Mouse (Mus musculus): Measurements from ENCODE around the gene Wfdc15a. TPM values are rescaled to one million over a fixed set of nuclear protein-coding genes. Genes with fewer than 3 reads are reported as not detected.

Wfdc15a gene
- polyA plus RNA-seq, 1 experiment from 2014 or later = not detected

DNA sequence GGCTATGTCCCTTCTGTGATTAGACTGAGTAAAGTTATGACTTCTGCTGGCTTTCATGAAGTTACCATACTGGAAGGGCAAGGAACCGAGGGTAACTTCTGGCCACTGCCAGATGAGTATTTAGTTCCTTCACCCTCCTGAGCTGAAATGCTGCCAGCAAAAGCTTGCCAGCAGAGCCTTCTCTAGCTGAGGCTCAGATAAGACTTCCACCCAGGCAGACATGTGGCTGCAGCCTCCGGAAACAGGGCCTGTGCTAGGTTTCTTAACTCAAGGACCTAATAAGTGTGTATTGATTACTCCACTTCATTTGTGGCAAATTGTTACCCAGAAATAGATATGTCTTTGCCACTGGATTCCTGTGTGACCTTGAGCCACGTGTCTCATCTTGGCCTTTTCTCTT is 26.5 kb downstream of the Wfdc15a start:
- no peak for DNase-seq (ENCODE audit: low spot score)
- Histone ChIP-seq H3K36me3 (replicated peaks; ENCODE audit: control insufficient read depth, insufficient read depth, low read depth, low read length) (no peaks in the 10 kb centered on the region), H3K4me1 (ENCODE audit: control insufficient read depth, insufficient read depth, low read length) (peaks cover 6% of the 10 kb centered on the region), H3K9ac (replicated peaks; ENCODE audit: low read length) (no peak overlapping the region), H3K4me3 (ENCODE audit: low read depth, low read length) (no peak overlapping the region), H3K27ac (replicated peaks; ENCODE audit: low read depth, low read length) (no peak overlapping the region), H3K27me3 (ENCODE audit: control insufficient read depth, insufficient read depth, low read length) (peaks cover 35% of the 10 kb centered on the region), H3K9me3 (replicated peaks; ENCODE audit: control insufficient read depth, low read length) (no peaks in the 10 kb centered on the region), H3K4me2 (ENCODE audit: low read depth, low read length) (no peak overlapping the region)
- no peak for ATAC-seq (replicated peaks; ENCODE audit: insufficient number of reproducible peaks, low FRiP score, low TSS enrichment, low read depth)
- WGBS = 75% methylated on average over 3 of the region's 3 CpGs

DNA sequence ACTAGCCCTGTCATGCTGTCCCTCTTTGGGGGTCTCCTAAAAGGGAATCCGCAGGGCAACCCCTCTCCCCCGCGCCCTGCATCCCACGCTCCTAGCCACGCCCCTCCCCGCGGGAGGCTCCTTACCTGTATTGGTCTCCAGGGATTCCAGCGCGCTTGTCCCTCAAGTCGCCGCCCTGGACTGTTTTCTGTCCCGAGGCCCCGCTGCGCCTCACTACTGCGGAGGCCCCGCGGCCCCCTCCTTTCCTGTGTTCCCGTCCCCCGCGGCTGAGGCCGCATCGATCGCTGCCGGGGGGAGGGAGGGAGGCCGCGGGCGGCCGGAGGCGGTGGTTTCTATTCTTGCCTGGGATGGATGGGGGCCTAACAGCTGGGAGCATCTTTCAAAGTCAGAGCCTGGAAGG is 29.0 kb downstream of the Wfdc15a start, which contains the start of gene Kcns1:
TSS of gene Kcns1 (minus strand) at position 212 of the 400 bp plus-strand sequence.
- Histone ChIP-seq H3K9ac (replicated peaks; ENCODE audit: low read length) (peak within 1 kb of the TSS; percentile 27; the same call in 1 of the 2 replicates), H3K4me1 (ENCODE audit: control insufficient read depth, insufficient read depth, low read length) (peaks cover 6% of the 10 kb centered on the region), H3K4me3 (ENCODE audit: low read depth, low read length) (peak within 1 kb of the TSS; percentile 33), H3K27me3 (ENCODE audit: control insufficient read depth, insufficient read depth, low read length) (peaks cover 51% of the 10 kb centered on the region), H3K9me3 (replicated peaks; ENCODE audit: control insufficient read depth, low read length) (no peaks in the 10 kb centered on the region), H3K36me3 (replicated peaks; ENCODE audit: control insufficient read depth, insufficient read depth, low read depth, low read length) (no peaks in the 10 kb centered on the region), H3K27ac (replicated peaks; ENCODE audit: low read depth, low read length) (no peak within 1 kb of the TSS), H3K4me2 (ENCODE audit: low read depth, low read length) (peak within 1 kb of the TSS; percentile 62)
- DNase-seq (ENCODE audit: low spot score) (no peak), ATAC-seq (replicated peaks; ENCODE audit: insufficient number of reproducible peaks, low FRiP score, low TSS enrichment, low read depth) (no peak)
- WGBS = 2% methylated on average over 23 of the region's 29 CpGs

DNA sequence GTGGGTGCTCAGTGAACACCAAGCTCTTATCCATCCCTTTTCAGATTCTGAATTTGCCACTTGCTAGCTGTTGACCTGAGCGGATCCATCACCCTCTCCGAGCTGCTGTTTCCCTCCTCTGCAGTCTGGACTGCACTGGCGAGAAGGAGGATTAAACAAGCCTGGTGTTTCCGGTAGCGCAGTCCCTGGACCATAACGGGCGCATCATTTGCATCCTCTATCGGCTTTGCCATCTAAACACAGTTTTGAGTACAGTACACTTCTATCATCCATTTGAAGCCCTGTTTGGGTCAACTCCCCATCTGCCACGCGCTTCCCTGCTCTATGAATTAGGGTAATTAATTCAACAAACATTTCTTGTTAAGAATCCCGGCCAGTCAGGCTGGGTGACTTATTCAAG is 29.6 kb downstream of the Wfdc15a start:
- Histone ChIP-seq H3K27me3 (ENCODE audit: control insufficient read depth, insufficient read depth, low read length) (peaks cover 51% of the 10 kb centered on the region), H3K36me3 (replicated peaks; ENCODE audit: control insufficient read depth, insufficient read depth, low read depth, low read length) (no peaks in the 10 kb centered on the region), H3K4me1 (ENCODE audit: control insufficient read depth, insufficient read depth, low read length) (peaks cover 6% of the 10 kb centered on the region), H3K27ac (replicated peaks; ENCODE audit: low read depth, low read length) (no peak overlapping the region), H3K9me3 (replicated peaks; ENCODE audit: control insufficient read depth, low read length) (no peaks in the 10 kb centered on the region), H3K4me2 (ENCODE audit: low read depth, low read length) (no peak overlapping the region), H3K4me3 (ENCODE audit: low read depth, low read length) (no peak overlapping the region), H3K9ac (replicated peaks; ENCODE audit: low read length) (no peak overlapping the region)
- no peak for ATAC-seq (replicated peaks; ENCODE audit: insufficient number of reproducible peaks, low FRiP score, low TSS enrichment, low read depth)
- WGBS = 4% methylated on average over 11 of the region's 11 CpGs
- no peak for DNase-seq (ENCODE audit: low spot score)

DNA sequence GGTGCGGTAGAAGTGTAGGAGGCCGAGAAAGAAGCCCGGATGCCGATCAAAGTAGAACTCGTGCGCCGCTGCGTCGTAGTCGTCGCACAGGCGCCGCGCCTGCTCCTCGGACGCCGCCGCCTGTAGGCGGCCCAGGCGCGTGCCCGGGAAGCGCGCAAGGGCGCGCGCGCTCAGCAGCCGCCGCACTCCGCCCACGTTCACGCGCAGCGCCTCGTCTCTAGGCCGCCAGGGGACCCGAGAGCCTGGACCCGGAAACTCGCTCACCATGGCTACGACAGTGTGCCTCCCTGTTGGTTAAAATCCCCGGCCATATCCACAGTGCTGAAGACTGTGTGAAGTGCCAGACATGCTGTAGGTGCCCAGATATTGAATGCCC is 31.4 kb downstream of the Wfdc15a start:
- H3K9me3 ChIP-seq (replicated peaks; ENCODE audit: control insufficient read depth, low read length) = no peaks in the 10 kb centered on the region
- peaks cover 51% of the 10 kb centered on the region for H3K27me3 ChIP-seq (ENCODE audit: control insufficient read depth, insufficient read depth, low read length)
- H3K4me2 ChIP-seq (ENCODE audit: low read depth, low read length) = peak overlapping the region; percentile 71
- DNase-seq (ENCODE audit: low spot score) = peak; percentile 41
- H3K4me1 ChIP-seq (ENCODE audit: control insufficient read depth, insufficient read depth, low read length) = peaks cover 6% of the 10 kb centered on the region
- no peaks in the 10 kb centered on the region for H3K36me3 ChIP-seq (replicated peaks; ENCODE audit: control insufficient read depth, insufficient read depth, low read depth, low read length)
- peak overlapping the region; percentile 33 for H3K4me3 ChIP-seq (ENCODE audit: low read depth, low read length)
- no peak; the same call in 1 of the 2 replicates for ATAC-seq (replicated peaks; ENCODE audit: insufficient number of reproducible peaks, low FRiP score, low TSS enrichment, low read depth)
- H3K27ac ChIP-seq (replicated peaks; ENCODE audit: low read depth, low read length) = no peak overlapping the region
- 11% methylated on average over 42 of the region's 42 CpGs for WGBS
- H3K9ac ChIP-seq (replicated peaks; ENCODE audit: low read length) = no peak overlapping the region

DNA sequence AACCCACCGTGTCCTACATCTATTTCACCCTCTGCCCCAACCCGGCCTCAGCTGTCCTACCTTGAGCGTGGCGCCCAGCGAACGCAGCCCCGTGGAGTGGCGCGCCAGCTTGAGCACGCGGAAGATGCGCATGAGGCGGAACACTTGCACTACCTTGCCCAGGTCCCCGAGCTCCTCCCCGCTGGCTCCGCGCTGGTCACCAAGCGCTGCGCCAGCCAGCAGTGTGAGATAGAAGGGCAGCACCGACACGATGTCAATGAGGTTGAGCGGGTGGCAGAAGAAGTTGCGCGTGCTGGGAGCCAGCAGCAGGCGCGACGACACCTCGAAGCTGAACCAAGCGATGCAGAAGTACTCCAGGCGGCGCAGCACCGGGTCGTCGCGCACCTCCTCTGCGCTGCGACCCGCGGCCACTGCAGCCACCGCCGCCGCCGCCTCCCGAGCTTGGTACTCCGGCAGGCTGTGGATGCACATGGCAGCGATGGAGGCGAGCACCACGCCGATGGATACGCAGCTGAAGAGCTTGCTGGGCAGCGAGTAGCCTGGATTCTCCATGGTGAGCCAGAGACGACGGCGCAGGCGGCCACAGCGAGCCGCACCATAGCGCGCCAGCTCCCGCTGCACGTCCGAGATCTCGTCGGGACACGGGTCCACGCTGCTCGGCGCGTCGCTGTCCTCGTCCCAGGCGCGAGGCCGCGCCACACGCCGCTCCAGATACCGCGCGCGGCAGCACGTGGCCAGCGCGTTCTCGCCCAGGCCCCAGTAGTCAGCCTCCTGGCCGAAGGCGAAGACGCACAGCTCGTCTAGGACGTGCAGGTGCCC is 32.0 kb downstream of the Wfdc15a start:
- peaks cover 51% of the 10 kb centered on the region for H3K27me3 ChIP-seq (ENCODE audit: control insufficient read depth, insufficient read depth, low read length)
- H3K4me3 ChIP-seq (ENCODE audit: low read depth, low read length) = peak overlapping the region; percentile 33
- H3K9me3 ChIP-seq (replicated peaks; ENCODE audit: control insufficient read depth, low read length) = no peaks in the 10 kb centered on the region
- H3K4me1 ChIP-seq (ENCODE audit: control insufficient read depth, insufficient read depth, low read length) = peaks cover 6% of the 10 kb centered on the region
- H3K27ac ChIP-seq (replicated peaks; ENCODE audit: low read depth, low read length) = no peak overlapping the region
- H3K9ac ChIP-seq (replicated peaks; ENCODE audit: low read length) = no peak overlapping the region
- DNase-seq (ENCODE audit: low spot score) (no peak), ATAC-seq (replicated peaks; ENCODE audit: insufficient number of reproducible peaks, low FRiP score, low TSS enrichment, low read depth) (no peak)
- H3K4me2 ChIP-seq (ENCODE audit: low read depth, low read length) = peak overlapping the region; percentile 71
- H3K36me3 ChIP-seq (replicated peaks; ENCODE audit: control insufficient read depth, insufficient read depth, low read depth, low read length) = no peaks in the 10 kb centered on the region
- 13% methylated on average over 88 of the region's 90 CpGs for WGBS

DNA sequence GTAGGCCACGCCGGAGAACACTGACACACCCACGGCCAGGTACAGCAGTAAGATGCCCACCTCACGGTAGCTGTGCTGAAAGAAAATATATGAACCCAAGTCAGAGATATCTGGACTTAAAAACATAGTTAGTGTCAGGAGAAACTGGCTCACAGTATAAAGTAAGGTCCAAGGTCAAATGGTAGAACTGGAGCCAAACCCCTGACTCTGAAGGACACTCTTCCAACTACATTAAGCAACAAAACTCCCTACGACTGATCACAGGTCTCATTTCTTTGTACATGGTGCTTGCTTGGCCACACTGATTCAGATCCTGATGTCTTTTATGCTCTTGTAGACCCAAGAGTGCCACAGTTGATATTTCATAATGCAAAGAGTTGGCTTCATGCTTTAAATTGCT is 35.0 kb downstream of the Wfdc15a start:
- DNase-seq (ENCODE audit: low spot score) = no peak
- no peaks in the 10 kb centered on the region for H3K4me1 ChIP-seq (ENCODE audit: control insufficient read depth, insufficient read depth, low read length)
- 91% methylated on average over 5 of the region's 5 CpGs for WGBS
- H3K9ac ChIP-seq (replicated peaks; ENCODE audit: low read length) = no peak overlapping the region
- H3K36me3 ChIP-seq (replicated peaks; ENCODE audit: control insufficient read depth, insufficient read depth, low read depth, low read length) = no peaks in the 10 kb centered on the region
- no peak for ATAC-seq (replicated peaks; ENCODE audit: insufficient number of reproducible peaks, low FRiP score, low TSS enrichment, low read depth)
- H3K4me3 ChIP-seq (ENCODE audit: low read depth, low read length) = no peak overlapping the region
- H3K27ac ChIP-seq (replicated peaks; ENCODE audit: low read depth, low read length) = no peak overlapping the region
- H3K27me3 ChIP-seq (ENCODE audit: control insufficient read depth, insufficient read depth, low read length) = peaks cover 31% of the 10 kb centered on the region
- no peaks in the 10 kb centered on the region for H3K9me3 ChIP-seq (replicated peaks; ENCODE audit: control insufficient read depth, low read length)
- no peak overlapping the region for H3K4me2 ChIP-seq (ENCODE audit: low read depth, low read length)

DNA sequence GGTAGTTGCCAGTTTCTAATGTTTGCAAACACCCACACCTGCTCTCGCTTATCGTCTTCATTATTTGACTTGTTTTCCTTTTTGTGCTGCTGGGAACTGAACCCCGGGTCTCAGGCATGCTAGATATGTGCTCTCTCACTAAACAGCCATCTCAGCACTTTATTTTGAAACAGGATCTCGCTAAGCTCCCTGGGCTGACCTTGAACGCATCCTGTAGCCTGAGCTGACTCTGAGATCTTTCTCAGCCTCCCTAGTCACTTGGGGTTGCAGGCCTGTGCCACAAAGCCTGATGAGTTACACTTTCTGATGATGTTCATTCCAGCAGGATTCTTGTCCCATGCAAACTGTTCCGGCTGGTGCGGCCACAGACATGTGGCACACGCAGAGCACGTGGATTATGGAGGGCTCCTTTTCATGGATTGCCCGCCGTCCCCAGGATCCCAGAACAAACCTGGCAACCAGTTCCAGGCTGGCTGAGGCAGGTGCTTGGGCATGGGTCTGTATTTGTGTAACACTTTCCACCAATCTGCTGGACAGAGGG is 38.3 kb downstream of the Wfdc15a start:
- Histone ChIP-seq H3K9ac (replicated peaks; ENCODE audit: low read length) (no peak overlapping the region), H3K4me1 (ENCODE audit: control insufficient read depth, insufficient read depth, low read length) (no peaks in the 10 kb centered on the region), H3K27me3 (ENCODE audit: control insufficient read depth, insufficient read depth, low read length) (no peaks in the 10 kb centered on the region), H3K36me3 (replicated peaks; ENCODE audit: control insufficient read depth, insufficient read depth, low read depth, low read length) (no peaks in the 10 kb centered on the region), H3K9me3 (replicated peaks; ENCODE audit: control insufficient read depth, low read length) (no peaks in the 10 kb centered on the region), H3K27ac (replicated peaks; ENCODE audit: low read depth, low read length) (no peak overlapping the region), H3K4me2 (ENCODE audit: low read depth, low read length) (no peak overlapping the region), H3K4me3 (ENCODE audit: low read depth, low read length) (no peak overlapping the region)
- DNase-seq (ENCODE audit: low spot score) (no peak), ATAC-seq (replicated peaks; ENCODE audit: insufficient number of reproducible peaks, low FRiP score, low TSS enrichment, low read depth) (no peak)
- WGBS = 78% methylated on average over 11 of the region's 11 CpGs

DNA sequence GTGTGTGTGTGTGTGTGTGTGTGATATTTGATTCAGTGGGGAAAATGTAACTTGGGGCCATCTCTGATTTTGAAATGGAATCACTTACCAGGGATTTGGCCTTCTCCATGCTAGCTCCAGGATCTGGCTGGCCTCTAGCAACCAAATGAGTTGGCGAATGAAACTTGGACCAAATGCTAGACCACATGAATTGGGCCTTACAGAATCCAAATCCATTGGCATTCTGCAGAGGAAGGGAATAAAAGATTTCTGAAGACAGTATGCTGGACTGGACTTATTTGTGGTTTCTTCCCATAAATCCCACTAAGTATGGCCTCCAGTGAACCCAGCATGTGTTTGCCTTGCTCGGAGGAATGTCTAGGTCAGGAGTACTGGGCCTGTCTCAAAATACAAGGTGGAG is 41.1 kb downstream of the Wfdc15a start:
- Histone ChIP-seq H3K27ac (replicated peaks; ENCODE audit: low read depth, low read length) (no peak overlapping the region), H3K36me3 (replicated peaks; ENCODE audit: control insufficient read depth, insufficient read depth, low read depth, low read length) (no peaks in the 10 kb centered on the region), H3K9me3 (replicated peaks; ENCODE audit: control insufficient read depth, low read length) (no peaks in the 10 kb centered on the region), H3K4me1 (ENCODE audit: control insufficient read depth, insufficient read depth, low read length) (no peaks in the 10 kb centered on the region), H3K27me3 (ENCODE audit: control insufficient read depth, insufficient read depth, low read length) (no peaks in the 10 kb centered on the region), H3K4me3 (ENCODE audit: low read depth, low read length) (no peak overlapping the region), H3K9ac (replicated peaks; ENCODE audit: low read length) (no peak overlapping the region), H3K4me2 (ENCODE audit: low read depth, low read length) (no peak overlapping the region)
- ATAC-seq (replicated peaks; ENCODE audit: insufficient number of reproducible peaks, low FRiP score, low TSS enrichment, low read depth) (no peak), DNase-seq (ENCODE audit: low spot score) (no peak)
- WGBS = 79% methylated on average over 2 of the region's 2 CpGs
